Mouse (Mus musculus) gonadal fat pad, adult 2 months (tissue): ENCODE results near the gene Mrpl39. TPM values are rescaled to one million over a fixed set of nuclear protein-coding genes. Genes with fewer than 3 reads are reported as not detected.

ENCODE experiments used
- DNase-seq: peaks from one replicate; pipeline ENCODE4 v3.0.0-alpha.2; 2012; ENCODE audit warnings: low read depth
- polyA plus RNA-seq: library from polyadenylated mRNA; depleted of rRNA; stranded (reverse); fragments of >200 nt; gene quantifications from 2 replicates; pipeline ENCODE4 v1.2.3, GENCODE M21; 2012

The Mrpl39 gene
- polyA plus RNA-seq, 1 experiment = 8.5 TPM

- no peak for DNase-seq
Observed at GRCm38 (mm10) chr16:84744703-84745490, 9.4 kb upstream of the Mrpl39 start.

DNA sequence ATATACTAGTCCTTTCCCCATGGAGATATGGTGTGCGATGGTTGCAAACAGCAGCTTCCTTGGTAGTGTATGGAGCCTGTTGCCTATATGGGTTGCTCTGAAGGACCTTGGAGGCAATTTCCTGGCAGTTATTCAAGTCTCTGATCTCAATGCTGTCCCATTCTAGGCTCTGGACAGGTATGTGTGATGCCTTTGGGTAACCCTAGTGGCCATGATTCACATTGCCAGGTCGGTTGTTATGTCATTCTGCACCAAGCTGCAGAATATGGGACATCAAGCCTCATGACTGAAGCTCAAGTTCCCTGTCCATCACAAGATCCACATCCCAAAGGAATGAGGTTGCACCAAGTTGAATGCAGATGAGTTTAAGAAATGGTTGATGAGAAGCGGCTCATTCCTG, 1.8 kb upstream of the Mrpl39 start:
- DNase-seq = no peak

GRCm38 (mm10) chr16:84734806-84735165, 756 bp downstream of the Mrpl39 start:
- DNase-seq = no peak

DNA sequence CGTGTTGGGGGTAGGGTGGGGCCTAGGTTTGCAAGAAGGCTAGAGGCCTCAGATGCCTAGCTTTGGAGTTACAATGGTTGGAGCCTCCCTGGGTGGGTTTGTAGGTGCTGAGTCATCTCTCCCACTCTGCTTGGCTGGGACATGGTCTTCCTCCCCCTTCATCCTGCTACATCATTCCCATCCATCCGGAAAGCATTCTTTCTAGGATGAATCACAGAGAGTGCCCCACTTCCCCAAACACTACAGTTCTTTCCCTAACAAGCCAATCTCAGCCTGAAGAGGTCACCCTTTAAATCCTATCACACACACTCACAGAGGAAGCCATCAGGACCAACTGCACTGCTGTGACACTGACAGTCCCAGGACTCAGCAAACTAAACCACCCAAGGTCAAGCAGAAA, 14.9 kb downstream of the Mrpl39 start:
- no peak for DNase-seq

- no peak for DNase-seq
Observed at GRCm38 (mm10) chr16:84718250-84718649, 17.3 kb downstream of the Mrpl39 start.

DNA sequence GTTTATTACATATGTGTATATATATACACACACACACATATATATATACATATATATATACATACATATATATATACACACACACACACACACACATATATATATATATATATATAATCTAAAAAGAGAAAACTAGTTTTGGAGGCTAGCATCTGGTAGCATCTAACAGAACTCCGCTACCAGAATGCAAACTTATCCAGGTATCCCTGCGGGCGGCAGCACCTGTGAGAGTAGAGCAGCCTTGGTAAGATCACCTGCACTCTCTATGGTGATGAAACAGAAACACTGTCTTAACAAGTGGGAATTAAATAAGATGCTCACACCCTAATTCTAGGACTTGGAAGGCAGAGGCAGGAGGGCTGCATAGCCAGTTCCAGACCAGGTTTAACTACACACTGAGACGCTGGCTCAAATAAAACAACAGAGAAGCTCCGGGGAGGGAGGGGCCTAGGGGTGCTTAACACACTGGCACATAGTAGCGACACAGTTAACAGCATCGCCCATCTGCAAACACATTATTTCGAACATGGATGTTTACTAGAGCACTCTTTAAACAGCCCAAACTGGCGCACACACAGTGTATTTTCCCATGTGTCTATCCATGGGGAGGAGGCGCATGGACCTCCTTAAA, 17.8 kb downstream of the Mrpl39 start:
- no peak for DNase-seq

- DNase-seq = no peak
Observed at GRCm38 (mm10) chr16:84716724-84717617, 18.6 kb downstream of the Mrpl39 start.

- DNase-seq = no peak
Observed at GRCm38 (mm10) chr16:84716197-84716596, 19.3 kb downstream of the Mrpl39 start.

DNA sequence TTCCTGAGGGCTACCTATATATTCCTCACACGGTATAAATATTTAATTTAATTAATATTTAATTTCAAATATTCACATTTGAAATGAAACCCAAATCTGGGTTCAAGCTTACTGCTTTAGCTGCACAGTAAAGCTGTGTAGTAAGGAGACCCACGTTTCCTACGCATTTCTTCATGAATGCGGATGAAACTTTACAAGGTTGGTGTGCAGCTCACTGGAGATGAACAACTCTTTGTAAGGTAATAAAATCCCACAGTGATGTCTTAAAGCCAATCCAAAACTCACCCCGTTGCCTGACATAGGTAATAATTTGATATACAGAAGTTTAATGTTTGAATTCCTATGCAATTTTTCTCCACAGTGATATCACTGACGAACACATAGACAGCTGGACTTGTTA, 20.6 kb downstream of the Mrpl39 start:
- no peak for DNase-seq

DNA sequence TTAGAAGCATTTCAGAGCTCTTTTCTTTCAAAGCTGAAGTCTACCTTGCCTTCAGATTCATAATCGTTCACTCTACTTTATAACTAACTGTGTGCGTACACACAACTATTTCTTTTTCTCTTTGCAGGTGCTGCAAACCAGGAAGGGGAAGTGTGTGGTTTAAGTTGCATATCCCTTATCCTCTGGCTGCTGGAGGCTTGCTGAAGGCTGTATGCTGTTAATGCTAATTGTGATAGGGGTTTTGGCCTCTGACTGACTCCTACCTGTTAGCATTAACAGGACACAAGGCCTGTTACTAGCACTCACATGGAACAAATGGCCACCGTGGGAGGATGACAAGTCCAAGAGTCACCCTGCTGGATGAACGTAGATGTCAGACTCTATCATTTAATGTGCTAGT, 21.6 kb downstream of the Mrpl39 start:
- no peak for DNase-seq

- DNase-seq = no peak
Observed at GRCm38 (mm10) chr16:84713156-84713555, 22.4 kb downstream of the Mrpl39 start.

- no peak for DNase-seq
Observed at GRCm38 (mm10) chr16:84708649-84709048, 26.9 kb downstream of the Mrpl39 start.

DNA sequence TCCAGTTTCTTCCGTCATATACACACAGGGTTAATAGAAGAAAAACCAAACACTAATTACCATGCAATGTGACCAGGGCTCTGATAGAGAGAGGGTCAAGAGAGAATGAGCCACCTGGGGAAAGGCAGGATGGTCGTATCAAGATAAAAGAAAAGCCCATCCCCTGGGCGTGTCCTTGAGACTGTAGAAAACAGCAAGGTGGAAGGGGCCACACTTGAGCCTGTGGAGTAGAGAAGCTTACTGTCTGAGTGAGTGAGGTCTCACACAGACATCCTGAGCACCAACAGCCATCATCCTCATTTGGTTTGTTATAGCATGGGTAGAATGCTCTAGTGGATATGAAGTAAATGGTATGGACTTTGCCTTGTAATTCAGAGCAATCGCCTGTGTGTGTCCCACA, 27.7 kb downstream of the Mrpl39 start:
- DNase-seq = no peak

GRCm38 (mm10) chr16:84706571-84706970, 29.0 kb downstream of the Mrpl39 start:
- no peak for DNase-seq

DNA sequence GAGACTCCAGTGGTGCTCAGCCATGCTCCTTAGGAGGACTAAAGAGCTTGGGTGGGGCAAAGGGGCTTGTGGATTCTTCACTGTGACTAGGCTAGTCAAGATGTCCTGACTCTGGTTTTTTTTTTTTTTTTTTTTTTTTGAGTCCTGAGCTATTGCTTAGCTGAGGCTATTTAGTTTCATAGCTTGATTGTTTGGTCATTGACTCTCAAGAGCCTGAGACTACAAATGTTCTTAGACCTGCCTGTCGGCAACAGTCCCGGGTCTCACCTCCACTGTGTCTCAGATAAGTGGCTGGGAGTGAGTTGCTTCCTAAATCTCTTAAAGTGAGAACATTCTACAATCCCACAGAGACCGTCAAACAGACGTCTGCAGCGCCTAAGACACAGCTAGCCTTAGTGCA, 30.0 kb downstream of the Mrpl39 start:
- DNase-seq = no peak

DNA sequence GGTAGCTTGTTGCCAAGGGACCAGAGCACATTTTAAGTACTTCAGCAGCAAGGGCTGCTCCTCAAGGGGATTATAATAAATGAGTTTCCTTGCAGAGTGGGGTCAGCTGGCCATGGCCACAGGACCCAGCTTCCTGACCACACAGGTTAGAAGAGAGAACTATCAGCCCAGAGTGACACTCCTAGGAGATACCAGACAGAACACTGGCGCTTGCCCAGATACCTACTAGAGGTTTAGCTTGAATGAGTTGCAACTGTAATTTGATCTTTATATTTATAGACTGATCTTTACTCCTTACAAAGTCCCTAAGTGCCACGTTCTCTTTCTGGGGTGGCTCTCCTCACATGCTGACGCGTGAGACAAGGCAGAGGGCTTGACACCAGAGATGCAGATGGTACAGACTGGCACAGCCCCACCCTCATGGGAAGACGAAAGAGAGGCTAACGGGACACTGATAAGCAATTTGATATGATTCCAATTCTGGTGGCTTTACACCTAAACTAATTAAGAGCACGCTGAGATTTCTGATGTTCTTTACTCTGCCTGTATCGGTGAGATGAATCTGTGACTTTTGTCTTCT, 30.8 kb downstream of the Mrpl39 start:
- DNase-seq = no peak

DNA sequence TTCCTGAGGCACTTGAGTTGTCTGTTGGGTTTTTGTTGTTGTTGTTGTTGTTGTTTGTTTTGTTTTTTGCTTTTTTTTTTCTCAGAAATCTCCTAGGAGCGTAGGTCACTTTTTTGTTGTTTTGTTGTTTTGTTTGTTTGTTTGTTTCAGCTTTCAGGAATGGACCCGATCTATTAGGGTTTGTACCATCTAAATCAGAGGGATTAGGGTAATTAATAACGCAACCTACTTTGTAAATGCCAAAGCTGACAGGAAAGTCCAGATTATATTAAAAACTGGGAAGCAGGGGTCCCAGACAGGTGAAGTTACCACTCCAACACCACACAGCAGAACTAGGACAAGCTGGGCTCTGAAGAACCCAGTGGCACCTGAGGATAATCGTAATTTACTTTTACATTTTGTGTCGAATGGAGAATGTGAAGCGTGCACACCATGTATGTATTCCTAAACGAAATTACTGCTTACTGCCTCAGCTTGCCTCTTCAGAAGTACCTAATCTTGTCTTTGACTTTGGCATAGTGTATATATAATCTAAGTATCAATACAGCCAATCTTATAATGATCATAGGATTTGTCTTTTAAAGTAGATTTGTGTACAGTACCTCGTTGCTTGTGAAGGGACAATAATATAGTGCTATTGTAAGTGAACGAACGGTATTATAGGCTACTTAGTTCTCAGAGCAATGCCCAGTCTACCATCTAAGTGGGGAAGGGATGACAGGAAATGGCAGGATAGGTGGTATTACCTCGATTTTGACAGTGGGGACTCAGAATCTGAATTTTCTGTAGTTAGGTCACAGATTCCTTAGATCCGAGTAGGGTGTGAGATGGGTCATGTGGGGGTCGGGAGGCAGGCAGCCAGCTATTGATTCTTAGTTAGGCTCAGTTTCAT, 31.5 kb downstream of the Mrpl39 start:
- no peak for DNase-seq

DNA sequence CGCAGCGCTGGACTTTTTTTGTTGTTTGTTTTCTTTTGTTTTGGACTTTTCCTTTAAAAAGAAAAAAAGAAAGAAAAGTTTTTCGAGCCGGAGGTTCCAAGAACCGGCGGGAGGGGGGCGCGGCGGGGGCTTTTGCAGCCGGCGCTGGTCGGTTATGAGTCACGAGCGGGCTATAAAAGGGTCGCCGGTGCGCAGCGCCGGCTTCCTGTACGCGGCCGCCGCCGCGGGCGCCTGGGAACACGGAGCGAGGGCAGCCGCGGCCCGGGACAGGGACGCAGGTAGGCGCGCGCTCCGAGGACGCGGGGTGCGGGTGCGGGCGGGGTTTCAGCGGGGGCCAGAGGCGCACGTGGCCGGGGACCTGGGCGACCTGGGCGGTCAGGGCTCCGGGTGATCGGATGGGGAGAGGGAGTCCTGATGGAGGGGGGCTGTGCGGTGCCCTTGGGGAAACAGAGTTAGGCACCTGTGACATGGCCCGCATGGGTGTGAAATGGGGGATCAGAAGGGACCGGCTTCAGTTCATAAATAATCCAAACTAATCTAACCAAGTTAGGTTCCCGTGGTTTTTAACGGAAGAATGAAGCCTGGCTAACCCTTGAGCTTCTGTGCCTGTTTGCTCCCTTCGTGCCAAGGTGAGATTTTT, 32.3 kb downstream of the Mrpl39 start:
- no peak for DNase-seq

- no peak for DNase-seq
Observed at GRCm38 (mm10) chr16:84702230-84703128, 33.1 kb downstream of the Mrpl39 start.

DNA sequence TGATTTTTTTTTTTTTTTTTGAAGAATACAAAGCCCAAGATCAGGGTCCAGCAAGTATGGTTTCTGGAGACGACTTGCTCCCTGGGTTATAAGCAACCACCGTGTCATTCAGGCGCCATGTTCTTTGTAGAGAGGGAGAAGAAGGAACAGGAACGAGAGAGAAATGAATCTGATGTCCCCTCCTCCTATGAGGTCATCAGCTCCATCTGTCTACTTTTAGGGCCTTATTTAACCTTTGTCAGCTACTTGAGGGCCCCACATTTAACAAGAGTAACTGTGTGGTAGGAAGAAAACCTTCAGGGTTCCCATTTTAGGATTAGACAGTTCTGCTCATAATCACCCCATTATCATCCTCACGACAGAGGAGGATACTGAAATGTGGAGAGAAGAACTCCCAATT, 34.5 kb downstream of the Mrpl39 start:
- DNase-seq = no peak
